In the genomic region with DNA sequence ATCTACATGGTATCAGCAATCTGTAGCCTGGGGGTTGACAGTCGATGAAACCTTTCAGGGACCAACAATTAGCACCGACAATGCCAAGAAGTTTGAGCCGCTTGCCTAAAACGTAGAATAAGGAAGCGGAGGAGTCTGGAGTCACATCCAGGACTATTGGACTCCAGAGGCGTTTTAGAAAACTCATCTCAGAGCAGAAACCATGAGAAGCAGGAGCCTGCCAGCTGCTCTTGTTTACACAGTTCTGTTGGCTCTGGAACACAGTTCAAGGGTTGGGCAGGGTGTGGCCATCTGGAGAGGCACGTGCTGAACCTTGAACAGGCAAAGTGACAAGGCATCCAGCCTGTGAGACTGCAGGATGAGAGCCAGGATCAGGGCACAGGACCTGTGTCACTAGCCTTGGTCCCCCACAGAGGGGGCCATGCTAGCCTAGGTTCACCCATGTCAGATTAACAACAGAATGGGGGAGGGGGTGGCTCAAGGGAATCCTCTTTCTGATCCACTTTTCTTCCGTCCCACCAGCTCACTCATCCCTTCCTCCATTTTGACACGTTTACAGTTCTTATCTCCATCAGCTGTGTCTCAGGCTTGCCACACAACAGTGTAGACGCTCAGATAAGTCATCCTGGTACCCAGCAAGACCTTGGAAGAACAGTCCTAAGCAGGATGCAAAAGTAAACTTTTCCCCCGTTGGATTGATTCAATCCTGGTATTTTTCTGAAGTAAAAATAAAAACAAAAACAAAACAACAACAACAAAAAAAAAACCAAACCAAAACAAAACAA, we compare ENCODE assay signal across 7 mouse cellular contexts. TPM values are rescaled to one million over a fixed set of nuclear protein-coding genes. Genes with fewer than 3 reads are reported as not detected.
DNase-seq lines count a peak whose midpoint lies in the region; ATAC-seq and TF ChIP-seq lines count a peak whose summit lies in the region.

No protein-coding gene starts in this region.

- WGBS in hindbrain, postnatal 0 days = 54% methylated on average over 11 of the region's 11 CpGs
- WGBS in liver, embryonic 12.5 days (ENCODE audit: insufficient replicate concordance) = 48% methylated on average over 11 of the region's 11 CpGs

- no peak for ATAC-seq in hindbrain, postnatal 0 days
- ATAC-seq in liver, embryonic 12.5 days = peak; percentile 82

- peak; percentile 99 for DNase-seq in adipocyte (ENCODE audit: low spot score)
- peak; percentile 18 for DNase-seq in hindbrain, postnatal 0 days (ENCODE audit: low spot score)
- DNase-seq in testis, postnatal 14 days (ENCODE audit: low spot score) = peak; percentile 45
- no peak for DNase-seq in c-Kit-positive CD71-positive TER-119-positive erythroid progenitor cells, embryonic 14.5 days (ENCODE audit: low spot score)
- no peak for DNase-seq in spleen, adult 18-20 months

- H3K27ac ChIP-seq in embryonic fibroblast, embryonic 13.5 days (ENCODE audit: insufficient read depth, low read length) = peak overlapping the region; percentile 89
- no peak overlapping the region; the same call in 1 of the 2 replicates for H3K27ac ChIP-seq in hindbrain, postnatal 0 days
- H3K27ac ChIP-seq in liver, embryonic 12.5 days = peak overlapping the region; percentile 52; the same call in 1 of the 2 replicates

- H3K9ac ChIP-seq in hindbrain, postnatal 0 days (replicated peaks; ENCODE audit: low read length) = no peak overlapping the region
- no peak overlapping the region for H3K9ac ChIP-seq in liver, embryonic 12.5 days

- H3K9me3 ChIP-seq in hindbrain, postnatal 0 days (ENCODE audit: low read length) = no peaks in the 10 kb centered on the region
- H3K9me3 ChIP-seq in liver, embryonic 12.5 days (replicated peaks) = 0 out of 2 replicates have a peak, but pooled peaks cover 4% of the 10 kb centered on the region

- no peak overlapping the region for H3K4me2 ChIP-seq in hindbrain, postnatal 0 days (ENCODE audit: low read depth, low read length)
- H3K4me2 ChIP-seq in liver, embryonic 12.5 days = no peak overlapping the region

- H3K4me3 ChIP-seq in embryonic fibroblast, embryonic 13.5 days (ENCODE audit: insufficient read depth, low read length) = no peak overlapping the region
- H3K4me3 ChIP-seq in hindbrain, postnatal 0 days (ENCODE audit: low read length) = no peak overlapping the region
- no peak overlapping the region for H3K4me3 ChIP-seq in liver, embryonic 12.5 days

- no peak for TF ChIP-seq POLR2A in embryonic fibroblast, embryonic 13.5 days (IDR thresholded peaks at IDR 0.05; ENCODE audit: low read depth, low read length)

- no peaks in the 10 kb centered on the region for H3K36me3 ChIP-seq in hindbrain, postnatal 0 days (ENCODE audit: insufficient read depth, low read length)
- H3K36me3 ChIP-seq in liver, embryonic 12.5 days = peaks cover 20% of the 10 kb centered on the region

- H3K4me1 ChIP-seq in embryonic fibroblast, embryonic 13.5 days (ENCODE audit: control insufficient read depth, insufficient read depth, low read length) = peaks cover 19% of the 10 kb centered on the region
- peaks cover 10% of the 10 kb centered on the region for H3K4me1 ChIP-seq in hindbrain, postnatal 0 days (ENCODE audit: insufficient read depth, low read length)
- peaks cover 52% of the 10 kb centered on the region for H3K4me1 ChIP-seq in liver, embryonic 12.5 days

- no peaks in the 10 kb centered on the region for H3K27me3 ChIP-seq in hindbrain, postnatal 0 days (ENCODE audit: insufficient read depth, low read length)
- no peaks in the 10 kb centered on the region for H3K27me3 ChIP-seq in liver, embryonic 12.5 days (replicated peaks)

- TF ChIP-seq CTCF in embryonic fibroblast, embryonic 13.5 days (IDR thresholded peaks at IDR 0.05; ENCODE audit: borderline replicate concordance, insufficient read depth, low read length) = no peak
- TF ChIP-seq CTCF in hindbrain, postnatal 0 days (IDR thresholded peaks at IDR 0.05; ENCODE audit: low read depth) = no peak

RNA-seq across cellular contexts. Expression of a gene that starts 23.1 kb away (rescaled TPM):
- polyA plus RNA-seq in embryonic fibroblast, embryonic 13.5 days (2011; ENCODE audit: insufficient read length, low read depth, missing spikeins) = 246 and 249 TPM in 2 replicates
- 30.7 and 30.9 TPM in 2 replicates for total RNA-seq in hindbrain, postnatal 0 days (2014; rRNA removed)
- polyA plus RNA-seq in hindbrain, postnatal 0 days (2015; fragmentation: Nextera tagmentation; extraction: Ambion mirVana) = 4.2 and 4.7 TPM in 2 replicates
- 24.7 and 25.3 TPM in 2 replicates for polyA plus RNA-seq in liver, embryonic 12.5 days (2016; fragmentation: Nextera tagmentation; extraction: Ambion mirVana)

Comparison
In these comparisons a context has a peak if more than half of its experiments do, and no peak if none do; other contexts are left out.
1. DNase-seq: peak in adipocyte (single experiment), hindbrain, postnatal 0 days (single experiment) and testis, postnatal 14 days (single experiment); none in c-Kit-positive CD71-positive TER-119-positive erythroid progenitor cells, embryonic 14.5 days (single experiment) and spleen, adult 18-20 months (0 of 2).